Mouse (Mus musculus) CH12.LX (cell line): Measurements from ENCODE around the gene Vmn2r95.
"Not testable (repeated sequence)": the region's sequence is repeated elsewhere in the genome, so short reads cannot be mapped to it uniquely, and the experiment has no call there.

Source experiments
- BHLHE40 ChIP-seq: IDR thresholded peaks from 2 replicates; pipeline ENCODE4 v1.6.1; 2011; ENCODE audit warnings: mild to moderate bottlenecking, low read depth, low read length, improper control_type of control experiment
- CHD2 ChIP-seq: IDR thresholded peaks from 2 replicates; pipeline ENCODE4 v1.6.1; 2011; ENCODE audit warnings: low read length, improper control_type of control experiment
- CTCF ChIP-seq, 2 experiments: IDR thresholded peaks in 1 of 2; conservative IDR thresholded peaks in 1 of 2; 2 replicates each; pipeline ENCODE4 v1.5.1; 2011 to 2012; ENCODE audit warnings: low read depth in 2 of 2, low read length in 2 of 2, improper control_type of control experiment in 1 of 2, inconsistent platforms in 1 of 2, mild to moderate bottlenecking in 1 of 2, moderate library complexity in 1 of 2
- EP300 ChIP-seq: IDR thresholded peaks from 2 replicates; pipeline ENCODE4 v1.6.1; 2011; ENCODE audit warnings: low read length, improper control_type of control experiment
- ETS1 ChIP-seq: conservative IDR thresholded peaks from 2 replicates; pipeline ENCODE4 v1.6.1; 2012; ENCODE audit warnings: low read depth, mild to moderate bottlenecking, inconsistent platforms, low read length, improper control_type of control experiment, moderate library complexity
- POLR2A ChIP-seq: IDR thresholded peaks from 2 replicates; pipeline ENCODE4 v1.6.1; 2011; ENCODE audit warnings: low read depth, mild to moderate bottlenecking, improper control_type of control experiment, low read length
- RCOR1 ChIP-seq: conservative IDR thresholded peaks from 2 replicates; pipeline ENCODE4 v1.6.1; 2012; ENCODE audit warnings: low read depth, mild to moderate bottlenecking, inconsistent platforms, low read length, improper control_type of control experiment
- TCF12 ChIP-seq: IDR thresholded peaks from 2 replicates; pipeline ENCODE4 v1.6.1; 2014; ENCODE audit warnings: low read depth, mild to moderate bottlenecking, inconsistent platforms, low read length, improper control_type of control experiment

DNA sequence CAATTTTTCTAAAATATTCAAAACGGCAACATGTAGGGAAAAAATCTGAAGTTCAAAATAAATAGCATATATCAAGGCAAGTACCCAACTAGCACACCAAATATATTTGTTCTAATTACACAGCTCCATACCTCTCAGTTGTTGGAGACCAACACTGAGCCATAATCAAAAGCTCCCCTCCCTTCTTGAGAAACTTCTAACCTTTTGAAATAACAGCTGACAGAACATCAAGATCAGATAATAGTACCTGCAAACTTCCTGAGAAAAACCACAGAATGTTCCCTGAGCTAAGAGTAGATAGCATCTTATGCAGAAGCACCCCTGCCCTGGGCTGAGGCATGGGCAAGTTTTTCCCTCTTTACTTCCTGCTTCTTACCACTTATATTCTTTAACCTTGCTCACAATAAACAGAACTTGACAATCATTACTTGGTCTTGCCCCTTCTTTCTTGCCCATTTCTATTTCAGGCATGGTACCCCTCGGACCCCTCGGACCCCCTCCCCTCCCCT is 34.3 kb downstream of the Vmn2r95 start:
- not testable (repeated sequence) for TF ChIP-seq EP300; POLR2A; CTCF (conservative IDR thresholded peaks at IDR 0.05 in 1 of 2, IDR thresholded peaks at IDR 0.05 in 1 of 2; ENCODE audit: low read depth in 2 of 2, low read length in 2 of 2); BHLHE40; CHD2; RCOR1; TCF12; ETS1
